Comparison of ENCODE assay signal across 23 mouse cellular contexts in genomic region chrX:12571407-12571806, GRCm38 (mm10).
"Had no signal": no experiment of that assay in that cellular context is flagged by ENCODE, and none has a peak within 500 bp of the region (broad histone marks: within the 10 kb centered on the region; RNA-seq: fewer than 3 reads in every experiment).

No protein-coding gene starts in this region.

- ATAC-seq: forebrain, postnatal 0 days; hindbrain, postnatal 0 days; intestine, embryonic 16.5 days; liver, embryonic 12.5 days had no signal

- H3K4me2 ChIP-seq: heart, embryonic 11.5 days; heart, embryonic 13.5 days; heart, embryonic 15.5 days; hindbrain, embryonic 13.5 days; hindbrain, embryonic 15.5 days; limb, embryonic 13.5 days; limb, embryonic 15.5 days; liver, embryonic 12.5 days had no signal

- H3K4me1 ChIP-seq: heart, embryonic 13.5 days; heart, embryonic 15.5 days; hindbrain, embryonic 13.5 days; hindbrain, embryonic 15.5 days; limb, embryonic 13.5 days; limb, embryonic 15.5 days; liver, embryonic 12.5 days had no signal

- H3K27me3 ChIP-seq: heart, embryonic 15.5 days; hindbrain, embryonic 13.5 days; hindbrain, embryonic 15.5 days; limb, embryonic 15.5 days had no signal

- H3K36me3 ChIP-seq: heart, embryonic 13.5 days; heart, embryonic 15.5 days; hindbrain, embryonic 13.5 days; hindbrain, embryonic 15.5 days; limb, embryonic 13.5 days; limb, embryonic 15.5 days; liver, embryonic 12.5 days had no signal

- H3K9ac ChIP-seq: forebrain, postnatal 0 days; heart, embryonic 13.5 days; heart, embryonic 15.5 days; hindbrain, embryonic 13.5 days; hindbrain, embryonic 15.5 days; limb, embryonic 13.5 days; limb, embryonic 15.5 days; liver, embryonic 12.5 days; liver, embryonic 14.5 days had no signal

- H3K27ac ChIP-seq: heart, adult 2 months; heart, embryonic 13.5 days; heart, embryonic 15.5 days; hindbrain, embryonic 13.5 days; hindbrain, embryonic 15.5 days; hindbrain, postnatal 0 days; limb, embryonic 13.5 days; limb, embryonic 15.5 days; liver, embryonic 12.5 days; liver, embryonic 14.5 days had no signal

- H3K4me3 ChIP-seq: heart, adult 2 months; heart, embryonic 13.5 days; heart, embryonic 15.5 days; hindbrain, embryonic 13.5 days; hindbrain, embryonic 15.5 days; limb, embryonic 13.5 days; limb, embryonic 15.5 days; liver, embryonic 12.5 days had no signal

- DNase-seq: forebrain, postnatal 0 days; gastrocnemius, postnatal 14 days; gastrocnemius, postnatal 36 days; heart, adult 11 months; heart, adult 2 months; heart, postnatal 14 days; heart, postnatal 36 days; kidney, adult 11 months; kidney, adult 2 months; layer of hippocampus, adult 9-11 months; layer of hippocampus, postnatal 36 days; left cerebral cortex, postnatal 4 days had no signal

- H3K9me3 ChIP-seq: heart, embryonic 13.5 days; heart, embryonic 15.5 days; hindbrain, embryonic 13.5 days; hindbrain, embryonic 15.5 days; limb, embryonic 13.5 days; limb, embryonic 15.5 days; liver, embryonic 12.5 days had no signal
